Mouse (Mus musculus): ENCODE results near the gene Slc22a22.

DNA sequence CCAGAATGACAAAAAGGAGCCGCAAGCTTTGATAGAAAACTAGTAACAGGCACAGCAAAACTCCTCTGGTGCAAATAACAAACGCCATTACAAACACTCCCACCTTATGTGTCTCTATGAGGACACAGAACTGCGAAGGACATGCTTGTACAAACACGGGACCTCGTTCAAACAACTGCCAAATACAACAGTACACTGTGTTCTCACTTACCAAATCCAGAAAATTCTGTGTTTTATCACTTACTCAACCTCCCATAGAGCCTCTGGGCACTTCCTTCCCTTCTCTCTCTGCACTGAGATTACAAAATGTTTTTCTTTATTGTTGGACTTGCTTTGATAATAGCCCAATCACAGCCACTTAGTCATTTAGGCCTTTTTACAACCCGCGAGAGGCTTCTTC lies 97.0 kb downstream of the Slc22a22 start:
- TF ChIP-seq CTCF (IDR thresholded peaks at IDR 0.05; ENCODE audit: low read depth, low read length) (no peak), POLR2A (IDR thresholded peaks at IDR 0.05; ENCODE audit: insufficient read depth, low read length) (no peak), EP300 (IDR thresholded peaks at IDR 0.05; ENCODE audit: insufficient read depth, low read depth, low read length) (no peak)

Measured in ES-Bruce4 (cell line).